Mouse (Mus musculus): ENCODE measurements around the gene Tfrc. TPM values are rescaled to one million over a fixed set of nuclear protein-coding genes. Genes with fewer than 3 reads are reported as not detected.
A peak's percentile ranks its signal among the peaks of the same experiment; 100 is the strongest.

Gene Tfrc
- total and polyA plus RNA-seq, 3 experiments = 190 to 840 (median 358) TPM

- H3K27me3 ChIP-seq (replicated peaks) = no peaks in the 10 kb centered on the region
- TF ChIP-seq ZNF384 (IDR thresholded peaks at IDR 0.05; ENCODE audit: low read depth, low read length) (no peak), KAT2A (IDR thresholded peaks at IDR 0.05; ENCODE audit: insufficient replicate concordance, low read length) (no peak), TCF12 (IDR thresholded peaks at IDR 0.05; ENCODE audit: low read depth, low read length) (no peak), ZKSCAN1 (IDR thresholded peaks at IDR 0.05; ENCODE audit: borderline replicate concordance, low read depth, low read length) (no peak), MAZ (IDR thresholded peaks at IDR 0.05; ENCODE audit: low read depth, low read length) (no peak), GABPA (IDR thresholded peaks at IDR 0.05; ENCODE audit: insufficient replicate concordance, low read depth, low read length) (no peak), CHD1 (IDR thresholded peaks at IDR 0.05; ENCODE audit: low read depth, low read length) (no peak), MAFK (IDR thresholded peaks at IDR 0.05; ENCODE audit: insufficient replicate concordance, low read length) (no peak), CTCF (conservative IDR thresholded peaks at IDR 0.05 in 1 of 2, IDR thresholded peaks at IDR 0.05 in 1 of 2; ENCODE audit: low read depth in 2 of 2, low read length in 2 of 2) (no peak)
- dilution Hi-C loops (cut with MboI; ENCODE audit: extremely low pct_ligation_motif_present, extremely low pct_unique_long_range_greater_than_20kb, low sequenced_read_pairs) (no loop called here), in situ Hi-C loops (cut with MboI; ENCODE audit: low pct_ligation_motif_present, low pct_unique_long_range_greater_than_20kb, low sequenced_read_pairs) (loop anchor here (5.0 kb wide), 1 partner anchor 33 kb away; no protein-coding TSS in a partner anchor)
- H3K4me2 ChIP-seq (ENCODE audit: insufficient read depth, low read depth, poor library complexity, severe bottlenecking) = no peak overlapping the region
- H3K79me2 ChIP-seq (replicated peaks; ENCODE audit: control insufficient read depth, extremely low read depth, insufficient read depth, poor library complexity, severe bottlenecking) = no peaks in the 10 kb centered on the region
- DNase-seq (ENCODE audit: extremely low read depth) = no peak
- H3K9ac ChIP-seq (ENCODE audit: insufficient read depth, low read depth) = no peak overlapping the region
- no peaks in the 10 kb centered on the region for H3K9me3 ChIP-seq (replicated peaks; ENCODE audit: low read length)
- peaks cover 15 to 28% of the 10 kb centered on the region in 2 experiments for H3K4me1 ChIP-seq (ENCODE audit: control insufficient read depth in 1 of 2, insufficient read depth in 2 of 2)
- peaks cover 0 to 31% of the 10 kb centered on the region in 2 experiments for H3K36me3 ChIP-seq (replicated peaks in 1 of 2; ENCODE audit: control insufficient read depth in 1 of 2, insufficient read depth in 1 of 2, low read length in 1 of 2)
- H3K4me3 ChIP-seq (replicated peaks in 1 of 3; ENCODE audit: low read depth in 2 of 3, low read length in 2 of 3, poor library complexity in 1 of 3) = no peak overlapping the region
- no peak overlapping the region for H3K27ac ChIP-seq (ENCODE audit: insufficient read depth, low read depth)
Measured at GRCm38 (mm10) chr16:32654071-32654733, 45.5 kb downstream of the Tfrc start.

- H3K36me3 ChIP-seq (replicated peaks in 1 of 2; ENCODE audit: control insufficient read depth in 1 of 2, insufficient read depth in 1 of 2, low read length in 1 of 2) = peaks cover 0 to 31% of the 10 kb centered on the region in 2 experiments
- H3K4me1 ChIP-seq (ENCODE audit: control insufficient read depth in 1 of 2, insufficient read depth in 2 of 2) = peaks cover 18 to 32% of the 10 kb centered on the region in 2 experiments
- TF ChIP-seq EP300 (IDR thresholded peaks at IDR 0.05; ENCODE audit: low read length) = no peak
- 0 out of 2 replicates have a peak, but pooled peaks have one; percentile 6 for TF ChIP-seq SMC3 (IDR thresholded peaks at IDR 0.05; ENCODE audit: low read depth, low read length)
- peak in 1 of 2 experiments; percentile 35; a peak in 2 of 4 replicates for TF ChIP-seq CTCF (conservative IDR thresholded peaks at IDR 0.05 in 1 of 2, IDR thresholded peaks at IDR 0.05 in 1 of 2; ENCODE audit: low read depth in 2 of 2, low read length in 2 of 2)
- peak; percentile 7 for TF ChIP-seq RAD21 (IDR thresholded peaks at IDR 0.05; ENCODE audit: low read depth, low read length)
- no peak for TF ChIP-seq MXI1 (IDR thresholded peaks at IDR 0.05; ENCODE audit: low read depth, low read length)
- TF ChIP-seq UBTF (IDR thresholded peaks at IDR 0.05; ENCODE audit: low read depth, low read length) = no peak
- no peaks in the 10 kb centered on the region for H3K79me2 ChIP-seq (replicated peaks; ENCODE audit: control insufficient read depth, extremely low read depth, insufficient read depth, poor library complexity, severe bottlenecking)
- no peaks in the 10 kb centered on the region for H3K9me3 ChIP-seq (replicated peaks; ENCODE audit: low read length)
- no peaks in the 10 kb centered on the region for H3K27me3 ChIP-seq (replicated peaks)
- H3K4me2 ChIP-seq (ENCODE audit: insufficient read depth, low read depth, poor library complexity, severe bottlenecking) = no peak overlapping the region
- no peak overlapping the region for H3K27ac ChIP-seq (ENCODE audit: insufficient read depth, low read depth)
- no peak overlapping the region for H3K4me3 ChIP-seq (replicated peaks in 1 of 3; ENCODE audit: low read depth in 2 of 3, low read length in 2 of 3, poor library complexity in 1 of 3)
- in situ Hi-C loops (cut with MboI; ENCODE audit: low pct_ligation_motif_present, low pct_unique_long_range_greater_than_20kb, low sequenced_read_pairs) (no loop called here), dilution Hi-C loops (cut with MboI; ENCODE audit: extremely low pct_ligation_motif_present, extremely low pct_unique_long_range_greater_than_20kb, low sequenced_read_pairs) (no loop called here)
- no peak for DNase-seq (ENCODE audit: extremely low read depth)
- H3K9ac ChIP-seq (ENCODE audit: insufficient read depth, low read depth) = no peak overlapping the region
Measured at GRCm38 (mm10) chr16:32655534-32655933, 46.8 kb downstream of the Tfrc start.
